Mouse (Mus musculus) heart, postnatal 0 days (tissue): ENCODE measurements at regions not wholly inside any gene's neighbourhood (a gene's known extent, or its start where the extent isn't known, plus 50 kb on each side); places are given as distances from the start of the nearest gene placed in this dataset.

Experiments used
- CTCF ChIP-seq: IDR thresholded peaks from 2 replicates; pipeline ENCODE4 v1.5.1; 2016; ENCODE audit warnings: antibody characterized with exemption, control low read depth, low read depth
- EP300 ChIP-seq: IDR thresholded peaks from 2 replicates; pipeline ENCODE4 v1.6.1; 2016; ENCODE audit warnings: antibody characterized with exemption, low read depth

- no peak for TF ChIP-seq CTCF
- no peak for TF ChIP-seq EP300
Observed at GRCm38 (mm10) chr8:78162046-78162445, 51.1 kb upstream of the Ttc29 start.
